ENCODE assay signal across 7 mouse cellular contexts in the genomic region with DNA sequence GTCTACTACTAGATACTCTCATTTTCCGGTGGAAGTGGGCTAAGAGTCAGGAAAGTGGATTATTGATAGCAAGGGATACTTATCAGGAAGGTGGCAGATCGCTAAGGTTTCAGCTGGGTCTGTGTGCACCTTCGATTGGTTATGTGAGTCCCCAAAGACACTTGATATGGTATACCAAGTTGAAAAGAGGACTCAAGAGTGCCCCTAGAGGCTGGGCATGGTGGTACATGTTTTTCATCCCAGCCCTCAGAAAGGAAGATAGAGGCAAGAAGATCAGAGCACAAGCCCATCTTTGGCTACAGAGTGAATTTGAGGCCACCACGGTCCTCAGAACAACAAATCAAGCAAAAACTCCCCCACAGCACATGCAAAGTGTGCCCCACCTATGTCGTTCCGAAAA. TPM values are rescaled to one million over a fixed set of nuclear protein-coding genes. Genes with fewer than 3 reads are reported as not detected.
DNase-seq lines count a peak whose midpoint lies in the region; ATAC-seq lines count a peak whose summit lies in the region.

No protein-coding gene starts in this region.

- no peaks in the 10 kb centered on the region for H3K27me3 ChIP-seq in forebrain, embryonic 11.5 days (ENCODE audit: control insufficient read depth, insufficient read depth, low read length)

- H3K4me2 ChIP-seq in forebrain, embryonic 11.5 days (ENCODE audit: low read depth, low read length, severe bottlenecking): no peak overlapping the region

- DNase-seq in 3T3-L1 (ENCODE audit: low read depth, low spot score): peak; percentile 39
- DNase-seq in 416B (ENCODE audit: low read depth): peak; percentile 4
- DNase-seq in testis, postnatal 14 days (ENCODE audit: low spot score): no peak
- no peak for DNase-seq in left cerebral cortex, postnatal 10 days (ENCODE audit: extremely low spot score in 1 of 2, low spot score in 2 of 2)
- no peak for DNase-seq in forebrain, embryonic 11.5 days (ENCODE audit: low spot score)

- intact Hi-C loops in left cerebral cortex, postnatal 10 days (cut with DNase I): no loop called here

- peak; percentile 67 for ATAC-seq in common myeloid progenitor, adult 5-6 weeks (replicated peaks; ENCODE audit: low read depth, poor library complexity, severe bottlenecking)
- ATAC-seq in megakaryocyte-erythroid progenitor cell, adult 5-6 weeks (replicated peaks; ENCODE audit: low FRiP score, low TSS enrichment, poor library complexity, severe bottlenecking): peak; percentile 80
- no peak for ATAC-seq in forebrain, embryonic 11.5 days (replicated peaks; ENCODE audit: low FRiP score)

- no peak overlapping the region for H3K4me3 ChIP-seq in forebrain, embryonic 11.5 days (ENCODE audit: low read depth, low read length)

- H3K36me3 ChIP-seq in forebrain, embryonic 11.5 days (ENCODE audit: control insufficient read depth, insufficient read depth, low read length): no peaks in the 10 kb centered on the region

- H3K9me3 ChIP-seq in forebrain, embryonic 11.5 days (ENCODE audit: control insufficient read depth, low read length): no peaks in the 10 kb centered on the region

- WGBS in forebrain, embryonic 11.5 days: 75% methylated on average over 6 of the region's 6 CpGs

- H3K4me1 ChIP-seq in forebrain, embryonic 11.5 days (replicated peaks; ENCODE audit: control insufficient read depth, insufficient read depth, low read length): no peaks in the 10 kb centered on the region

- no peak overlapping the region for H3K27ac ChIP-seq in forebrain, embryonic 11.5 days (ENCODE audit: low read depth, low read length)

- H3K9ac ChIP-seq in forebrain, embryonic 11.5 days (ENCODE audit: low read length): no peak overlapping the region

RNA-seq across cellular contexts. Expression of a gene that starts 25.3 kb away (rescaled TPM):
- 21.5 and 28.1 TPM in 2 replicates for total RNA-seq in common myeloid progenitor, adult 5-6 weeks (2017)
- 15.7 and 29.5 TPM in 2 replicates for total RNA-seq in megakaryocyte-erythroid progenitor cell, adult 5-6 weeks (2014; fragmentation: Nextera tagmentation)
- 17.7 and 33.4 TPM in 2 replicates for total RNA-seq in megakaryocyte-erythroid progenitor cell, adult 5-6 weeks (2017)
- total RNA-seq in left cerebral cortex, postnatal 10 days (2021): 10 to 100 TPM; 20.3 to 20.5 TPM
- 4.4 and 5.1 TPM in 2 replicates for polyA plus RNA-seq in forebrain, embryonic 11.5 days (2014; fragmentation: Nextera tagmentation; extraction: Ambion mirVana)

Comparison
In these comparisons a context has a peak if more than half of its experiments do, and no peak if none do; other contexts are left out.
1. DNase-seq: peak in 3T3-L1 (single experiment) and 416B (single experiment); none in testis, postnatal 14 days (single experiment), left cerebral cortex, postnatal 10 days (0 of 2) and forebrain, embryonic 11.5 days (single experiment).